Mouse (Mus musculus): ENCODE measurements around the gene Wdr89. TPM values are rescaled to one million over a fixed set of nuclear protein-coding genes. Genes with fewer than 3 reads are reported as not detected.
"Not testable (repeated sequence)": the region's sequence is repeated elsewhere in the genome, so short reads cannot be mapped to it uniquely, and the experiment has no call there.

Wdr89 gene
- total and polyA plus RNA-seq, 2 experiments from 2014 or later: 3.5 TPM

DNA sequence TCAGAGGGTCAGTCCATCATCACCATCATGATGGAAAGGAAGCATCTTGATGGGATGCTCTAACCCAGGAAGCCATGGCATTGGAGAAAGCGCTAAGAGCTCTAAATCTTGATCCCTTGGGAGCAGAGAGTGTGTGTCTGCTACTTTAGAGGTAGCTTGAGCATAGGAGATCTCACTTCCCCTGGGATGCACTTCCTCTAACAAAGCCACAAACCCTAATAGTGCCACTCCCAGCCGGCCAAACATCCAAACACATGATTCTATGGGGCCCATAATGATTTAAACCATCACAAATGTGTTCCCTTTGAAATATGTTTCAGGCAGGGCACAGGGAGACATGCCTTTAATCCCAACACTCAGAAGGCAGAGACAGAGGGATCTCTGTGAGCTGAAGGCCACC is 19.7 kb upstream of the Wdr89 start:
- 89% methylated on average over 2 of the region's 2 CpGs for WGBS

DNA sequence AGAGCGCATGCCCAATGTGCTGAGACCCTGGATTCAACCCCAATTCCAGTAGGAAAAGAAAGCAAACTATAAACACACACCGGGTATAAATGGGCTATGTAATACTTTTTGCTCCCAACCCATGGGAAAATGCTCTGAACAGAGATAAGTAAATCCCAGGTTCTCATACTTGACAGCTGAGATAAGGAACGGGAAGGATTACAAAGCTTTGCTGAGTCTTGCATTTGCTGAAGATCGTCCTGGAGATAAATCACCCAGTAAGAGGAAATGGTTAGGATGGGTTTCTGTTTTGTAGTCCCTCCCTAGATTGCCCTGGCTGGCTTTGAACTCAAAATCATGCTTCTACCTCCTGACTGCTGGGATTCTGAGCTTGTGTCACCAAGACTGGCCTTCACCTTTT is 18.0 kb upstream of the Wdr89 start:
- H3K9ac ChIP-seq (replicated peaks; ENCODE audit: low read length, poor library complexity, severe bottlenecking): no peak overlapping the region
- H3K4me1 ChIP-seq (ENCODE audit: insufficient read depth, low read length): no peaks in the 10 kb centered on the region
- no peak overlapping the region for H3K4me2 ChIP-seq (ENCODE audit: low read depth, low read length, poor library complexity, severe bottlenecking)
- H3K36me3 ChIP-seq (ENCODE audit: insufficient read depth, low read length): no peaks in the 10 kb centered on the region
- H3K9me3 ChIP-seq (ENCODE audit: low read length): no peaks in the 10 kb centered on the region
- 70% methylated on average over 4 of the region's 4 CpGs for WGBS
- H3K27me3 ChIP-seq (ENCODE audit: insufficient read depth, low read length): no peaks in the 10 kb centered on the region
- H3K27ac ChIP-seq (ENCODE audit: low read depth, low read length): no peak overlapping the region
- H3K4me3 ChIP-seq (ENCODE audit: low read depth, low read length): no peak overlapping the region
- no peak for TF ChIP-seq CTCF (IDR thresholded peaks at IDR 0.05)
- DNase-seq (ENCODE audit: low spot score) (no peak), ATAC-seq (ENCODE audit: low FRiP score) (no peak)

More for the DNA sequence above, 19.7 kb upstream of the Wdr89 start:
- H3K36me3 ChIP-seq (ENCODE audit: insufficient read depth, low read length): no peaks in the 10 kb centered on the region
- H3K4me2 ChIP-seq (ENCODE audit: low read depth, low read length, poor library complexity, severe bottlenecking): no peak overlapping the region
- H3K4me3 ChIP-seq (ENCODE audit: low read depth, low read length): no peak overlapping the region
- TF ChIP-seq CTCF (IDR thresholded peaks at IDR 0.05): no peak
- DNase-seq (ENCODE audit: low spot score) (no peak), ATAC-seq (ENCODE audit: low FRiP score) (no peak)
- no peaks in the 10 kb centered on the region for H3K27me3 ChIP-seq (ENCODE audit: insufficient read depth, low read length)
- H3K4me1 ChIP-seq (ENCODE audit: insufficient read depth, low read length): no peaks in the 10 kb centered on the region
- H3K9ac ChIP-seq (replicated peaks; ENCODE audit: low read length, poor library complexity, severe bottlenecking): no peak overlapping the region
- H3K9me3 ChIP-seq (ENCODE audit: low read length): no peaks in the 10 kb centered on the region
- no peak overlapping the region for H3K27ac ChIP-seq (ENCODE audit: low read depth, low read length)

DNA sequence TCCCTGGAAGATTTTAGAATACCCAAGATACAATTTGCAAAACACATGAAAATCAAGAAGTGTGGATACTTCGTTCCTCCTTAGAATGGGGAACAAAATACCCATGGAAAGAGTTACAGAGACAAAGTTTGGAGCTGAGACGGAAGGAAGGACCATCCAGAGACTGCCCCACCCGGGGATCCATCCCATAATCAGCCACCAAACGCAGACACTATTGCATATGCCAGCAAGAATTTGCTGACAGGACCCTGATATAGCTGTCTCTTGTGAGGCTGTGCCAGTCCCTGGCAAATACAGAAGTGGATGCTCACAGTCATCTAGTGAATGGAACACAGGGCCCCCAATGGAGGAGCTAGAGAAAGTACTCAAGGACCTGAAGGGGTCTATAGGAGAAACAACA is 14.7 kb upstream of the Wdr89 start:
- H3K36me3 ChIP-seq (ENCODE audit: insufficient read depth, low read length); H3K27me3 ChIP-seq (ENCODE audit: insufficient read depth, low read length); H3K27ac ChIP-seq (ENCODE audit: low read depth, low read length); ATAC-seq (ENCODE audit: low FRiP score); H3K9me3 ChIP-seq (ENCODE audit: low read length); H3K4me2 ChIP-seq (ENCODE audit: low read depth, low read length, poor library complexity, severe bottlenecking); H3K4me3 ChIP-seq (ENCODE audit: low read depth, low read length); DNase-seq (ENCODE audit: low spot score); H3K9ac ChIP-seq (replicated peaks; ENCODE audit: low read length, poor library complexity, severe bottlenecking); H3K4me1 ChIP-seq (ENCODE audit: insufficient read depth, low read length): not testable (repeated sequence)
- WGBS: 91% methylated on average over 4 of the region's 4 CpGs

DNA sequence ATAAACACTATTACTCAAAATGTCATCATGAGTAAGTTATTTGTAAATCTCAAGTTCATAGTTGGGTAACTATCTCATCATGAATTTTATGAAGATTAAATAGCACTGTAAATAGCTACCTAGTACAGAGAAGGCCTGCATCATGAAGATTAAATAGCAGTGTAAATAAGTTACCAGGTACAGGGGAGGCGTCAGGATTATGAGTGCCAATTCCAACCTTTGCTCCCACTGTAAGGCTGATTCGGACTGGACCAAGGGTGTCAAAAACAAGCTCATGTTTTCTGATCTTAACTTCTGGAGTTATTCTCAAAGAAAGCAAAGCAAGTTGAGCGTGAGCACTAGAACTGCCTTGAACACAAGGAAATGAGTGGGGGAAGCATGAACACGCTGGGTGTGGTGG is 14.3 kb upstream of the Wdr89 start:
- no peak for TF ChIP-seq CTCF (IDR thresholded peaks at IDR 0.05)
- Histone ChIP-seq H3K4me1 (ENCODE audit: insufficient read depth, low read length) (no peaks in the 10 kb centered on the region), H3K9me3 (ENCODE audit: low read length) (no peaks in the 10 kb centered on the region), H3K27ac (ENCODE audit: low read depth, low read length) (no peak overlapping the region), H3K4me2 (ENCODE audit: low read depth, low read length, poor library complexity, severe bottlenecking) (no peak overlapping the region), H3K36me3 (ENCODE audit: insufficient read depth, low read length) (no peaks in the 10 kb centered on the region), H3K4me3 (ENCODE audit: low read depth, low read length) (no peak overlapping the region), H3K27me3 (ENCODE audit: insufficient read depth, low read length) (no peaks in the 10 kb centered on the region), H3K9ac (replicated peaks; ENCODE audit: low read length, poor library complexity, severe bottlenecking) (no peak overlapping the region)
- WGBS: 94% methylated on average over 4 of the region's 4 CpGs
- DNase-seq (ENCODE audit: low spot score) (no peak), ATAC-seq (ENCODE audit: low FRiP score) (no peak)

DNA sequence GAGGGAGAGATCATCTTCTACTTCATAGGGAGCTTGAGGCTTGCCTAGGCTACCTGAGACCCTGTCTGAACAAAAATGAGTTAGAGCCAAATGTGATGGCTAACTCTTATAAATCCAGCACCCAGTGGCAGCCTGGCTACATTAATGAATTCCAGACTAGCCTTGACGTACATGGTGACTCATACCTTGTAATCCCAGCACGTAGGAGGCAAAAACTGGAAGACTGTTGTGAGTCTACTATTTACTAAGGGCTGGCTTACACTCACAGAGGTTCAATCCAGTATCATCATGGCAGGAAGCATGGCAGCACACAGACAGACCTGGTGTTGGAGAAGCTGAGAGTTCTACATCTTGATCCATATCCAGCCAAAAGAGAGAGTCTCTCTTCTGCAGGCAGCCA is 13.5 kb upstream of the Wdr89 start:
- WGBS: 78% methylated on average over 2 of the region's 2 CpGs
- no peak for TF ChIP-seq CTCF (IDR thresholded peaks at IDR 0.05)
- DNase-seq (ENCODE audit: low spot score): no peak
- Histone ChIP-seq H3K36me3 (ENCODE audit: insufficient read depth, low read length) (no peaks in the 10 kb centered on the region), H3K9me3 (ENCODE audit: low read length) (no peaks in the 10 kb centered on the region), H3K27me3 (ENCODE audit: insufficient read depth, low read length) (no peaks in the 10 kb centered on the region), H3K9ac (replicated peaks; ENCODE audit: low read length, poor library complexity, severe bottlenecking) (no peak overlapping the region), H3K27ac (ENCODE audit: low read depth, low read length) (no peak overlapping the region), H3K4me1 (ENCODE audit: insufficient read depth, low read length) (no peaks in the 10 kb centered on the region), H3K4me3 (ENCODE audit: low read depth, low read length) (no peak overlapping the region), H3K4me2 (ENCODE audit: low read depth, low read length, poor library complexity, severe bottlenecking) (no peak overlapping the region)
- ATAC-seq (ENCODE audit: low FRiP score): no peak

DNA sequence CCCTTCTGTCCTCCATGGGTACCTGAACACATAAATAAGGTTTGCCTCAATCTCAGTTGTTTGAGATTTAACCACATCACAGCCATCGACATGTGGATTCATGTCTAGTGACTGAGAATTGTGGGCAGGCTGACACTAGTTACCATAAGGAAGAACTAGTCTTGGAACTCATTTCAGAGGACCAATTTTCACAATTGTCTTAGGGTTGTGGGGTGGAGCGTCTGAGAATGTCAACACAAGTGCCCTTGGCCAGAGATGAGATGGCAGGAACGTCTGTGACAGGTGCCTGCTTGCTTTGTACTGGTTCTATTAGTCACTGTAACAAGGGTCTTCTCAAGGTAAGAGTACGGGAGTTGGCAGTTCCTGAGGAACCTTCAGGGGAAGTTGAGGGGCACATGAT is 11.8 kb upstream of the Wdr89 start:
- no peak for ATAC-seq (ENCODE audit: low FRiP score)
- H3K4me3 ChIP-seq (ENCODE audit: low read depth, low read length): no peak overlapping the region
- H3K9me3 ChIP-seq (ENCODE audit: low read length): no peaks in the 10 kb centered on the region
- no peak overlapping the region for H3K27ac ChIP-seq (ENCODE audit: low read depth, low read length)
- DNase-seq (ENCODE audit: low spot score): no peak
- no peaks in the 10 kb centered on the region for H3K4me1 ChIP-seq (ENCODE audit: insufficient read depth, low read length)
- H3K27me3 ChIP-seq (ENCODE audit: insufficient read depth, low read length): no peaks in the 10 kb centered on the region
- 86% methylated on average over 4 of the region's 4 CpGs for WGBS
- no peaks in the 10 kb centered on the region for H3K36me3 ChIP-seq (ENCODE audit: insufficient read depth, low read length)
- H3K4me2 ChIP-seq (ENCODE audit: low read depth, low read length, poor library complexity, severe bottlenecking): no peak overlapping the region
- no peak for TF ChIP-seq CTCF (IDR thresholded peaks at IDR 0.05)
- H3K9ac ChIP-seq (replicated peaks; ENCODE audit: low read length, poor library complexity, severe bottlenecking): no peak overlapping the region

DNA sequence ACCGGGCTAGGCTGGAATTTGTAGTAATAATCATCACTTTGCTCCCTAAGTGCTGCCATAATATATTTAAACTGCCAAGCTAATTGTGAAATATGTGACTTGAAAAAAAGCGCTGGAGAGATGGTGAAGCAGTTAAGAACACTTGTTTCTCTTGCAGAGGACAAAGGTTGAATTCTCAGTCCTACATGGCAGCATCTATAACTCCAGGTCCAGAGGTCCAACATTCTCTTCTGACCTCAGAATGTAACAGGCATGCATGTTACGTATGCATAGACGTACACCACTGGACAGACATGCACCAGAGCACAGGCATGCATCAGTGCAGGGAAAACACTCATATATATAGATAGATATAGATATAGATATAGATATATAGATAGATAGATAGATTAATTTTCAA is 9.1 kb upstream of the Wdr89 start:
- H3K9me3 ChIP-seq (ENCODE audit: low read length): no peaks in the 10 kb centered on the region
- no peak overlapping the region for H3K27ac ChIP-seq (ENCODE audit: low read depth, low read length)
- DNase-seq (ENCODE audit: low spot score) (no peak), ATAC-seq (ENCODE audit: low FRiP score) (no peak)
- H3K4me2 ChIP-seq (ENCODE audit: low read depth, low read length, poor library complexity, severe bottlenecking): no peak overlapping the region
- TF ChIP-seq CTCF (IDR thresholded peaks at IDR 0.05): no peak
- WGBS: 99% methylated on average over 4 of the region's 4 CpGs
- H3K36me3 ChIP-seq (ENCODE audit: insufficient read depth, low read length): no peaks in the 10 kb centered on the region
- no peak overlapping the region for H3K4me3 ChIP-seq (ENCODE audit: low read depth, low read length)
- H3K9ac ChIP-seq (replicated peaks; ENCODE audit: low read length, poor library complexity, severe bottlenecking): no peak overlapping the region
- no peaks in the 10 kb centered on the region for H3K4me1 ChIP-seq (ENCODE audit: insufficient read depth, low read length)
- H3K27me3 ChIP-seq (ENCODE audit: insufficient read depth, low read length): no peaks in the 10 kb centered on the region
